Mouse (Mus musculus): ENCODE results near the gene Gnb1.

Gene Gnb1

GRCm38 (mm10) chr4:155578336-155579125 lies 87.4 kb downstream of the Gnb1 start:
- peak; percentile 75 for DNase-seq (ENCODE audit: low spot score)

- DNase-seq (ENCODE audit: low spot score) = no peak
These were observed 89.3 kb downstream of the Gnb1 start for GRCm38 (mm10) chr4:155580420-155580819.

GRCm38 (mm10) chr4:155582279-155582905 lies 91.2 kb downstream of the Gnb1 start:
- no peak for DNase-seq (ENCODE audit: low spot score)

- DNase-seq (ENCODE audit: low spot score) = no peak
These were observed 98.2 kb downstream of the Gnb1 start for GRCm38 (mm10) chr4:155589356-155589755.

- DNase-seq (ENCODE audit: low spot score) = no peak
These were observed 100.0 kb downstream of the Gnb1 start for GRCm38 (mm10) chr4:155591012-155591719.

GRCm38 (mm10) chr4:155593780-155594179 lies 102.6 kb downstream of the Gnb1 start:
- DNase-seq (ENCODE audit: low spot score) = no peak

GRCm38 (mm10) chr4:155595777-155596176 lies 104.6 kb downstream of the Gnb1 start:
- no peak for DNase-seq (ENCODE audit: low spot score)

- no peak for DNase-seq (ENCODE audit: low spot score)
These were observed 105.4 kb downstream of the Gnb1 start for GRCm38 (mm10) chr4:155596606-155597005.

GRCm38 (mm10) chr4:155598536-155598935 lies 107.4 kb downstream of the Gnb1 start:
- DNase-seq (ENCODE audit: low spot score) = no peak

GRCm38 (mm10) chr4:155599901-155600825 lies 109.0 kb downstream of the Gnb1 start:
- no peak for DNase-seq (ENCODE audit: low spot score)

- peak; percentile 92 for DNase-seq (ENCODE audit: low spot score)
These were observed 110.2 kb downstream of the Gnb1 start, which contains the start of gene Slc35e2 for GRCm38 (mm10) chr4:155601091-155601996. Slc35e2 (plus strand) TSS chr4:155601416.

GRCm38 (mm10) chr4:155601997-155602456 lies 110.9 kb downstream of the Gnb1 start:
- DNase-seq (ENCODE audit: low spot score) = no peak

- no peak for DNase-seq (ENCODE audit: low spot score)
These were observed 111.6 kb downstream of the Gnb1 start for GRCm38 (mm10) chr4:155602753-155603152.

- DNase-seq (ENCODE audit: low spot score) = no peak
These were observed 112.6 kb downstream of the Gnb1 start for GRCm38 (mm10) chr4:155603801-155604200.

- DNase-seq (ENCODE audit: low spot score) = no peak
These were observed 114.0 kb downstream of the Gnb1 start for GRCm38 (mm10) chr4:155605132-155605531.

GRCm38 (mm10) chr4:155606825-155607224 lies 115.7 kb downstream of the Gnb1 start:
- DNase-seq (ENCODE audit: low spot score) = no peak
